Mouse (Mus musculus) gonadal fat pad, adult 2 months (tissue): ENCODE data around the gene Gm3012. TPM values are rescaled to one million over a fixed set of nuclear protein-coding genes. Genes with fewer than 3 reads are reported as not detected.
"Not testable (repeated sequence)": the region's sequence is repeated elsewhere in the genome, so short reads cannot be mapped to it uniquely, and the experiment has no call there.

Source experiments
- DNase-seq: peaks from one replicate; pipeline ENCODE4 v3.0.0-alpha.2; 2012; ENCODE audit warnings: low read depth
- polyA plus RNA-seq: library from polyadenylated mRNA; depleted of rRNA; stranded (reverse); fragments of >200 nt; gene quantifications from 2 replicates; pipeline ENCODE4 v1.2.3, GENCODE M21; 2012; rRNA removed

Gm3012 gene
- not detected in 2 replicates for polyA plus RNA-seq

- DNase-seq: not testable (repeated sequence)
These were observed at the start of gene Gm3012 for GRCm38 (mm10) chr14:3634212-3634611. Gm3012 (plus strand) TSS chr14:3634512.

- not testable (repeated sequence) for DNase-seq
These were observed 17.4 kb downstream of the Gm3012 start, which contains the start of gene Gm3020 for GRCm38 (mm10) chr14:3651730-3652129. Gm3020 (plus strand) TSS chr14:3652030.

GRCm38 (mm10) chr14:3688483-3688882 lies 54.2 kb downstream of the Gm3012 start, which contains the start of gene Gm3043:
Gm3043 (plus strand) TSS chr14:3688783.
- DNase-seq: not testable (repeated sequence)

Other genes starting within 250 kb of the Gm3012 start
- gene Gm10413, start 239.4 kb upstream of the Gm3012 start, polyA plus RNA-seq: not detected in 2 replicates
- gene Gm10409, start 221.9 kb upstream of the Gm3012 start, polyA plus RNA-seq: 0.20 and 0.23 TPM in 2 replicates
- gene Gm3005, start 206.4 kb upstream of the Gm3012 start, polyA plus RNA-seq: 0.23 TPM in 1 of 2 replicates, not detected in the other
- not detected in 2 replicates for gene Gm10408, start 185.1 kb upstream of the Gm3012 start, polyA plus RNA-seq
- gene Gm3020, start 17.5 kb downstream of the Gm3012 start, polyA plus RNA-seq: 0.20 and 0.23 TPM in 2 replicates
- gene Gm3043, start 54.3 kb downstream of the Gm3012 start, polyA plus RNA-seq: not detected in 2 replicates
- gene Gm3002, start 175.6 kb downstream of the Gm3012 start, polyA plus RNA-seq: 0.54 and 0.56 TPM in 2 replicates
- gene Gm3033, start 211.7 kb downstream of the Gm3012 start, polyA plus RNA-seq: 0.15 TPM in 1 of 2 replicates, not detected in the other
- not detected in 2 replicates for gene Gm2916, start 249.7 kb downstream of the Gm3012 start, polyA plus RNA-seq